Mouse (Mus musculus): ENCODE measurements around the gene Tm6sf2.

Tm6sf2 gene

GRCm38 (mm10) chr8:70072441-70073069, at the start of gene Tm6sf2:
Gene Tm6sf2 (plus strand): TSS chr8:70072924.
- TF ChIP-seq GATA4 (IDR thresholded peaks at IDR 0.05; ENCODE audit: insufficient replicate concordance, low read length) = peak; percentile 38; the same call in 1 of the 2 replicates

- TF ChIP-seq GATA4 (IDR thresholded peaks at IDR 0.05; ENCODE audit: insufficient replicate concordance, low read length) = no peak
Measured at GRCm38 (mm10) chr8:70023596-70023995, 49.1 kb upstream of the Tm6sf2 start.

- no peak for TF ChIP-seq GATA4 (IDR thresholded peaks at IDR 0.05; ENCODE audit: insufficient replicate concordance, low read length)
Measured at GRCm38 (mm10) chr8:70026151-70026550, 46.6 kb upstream of the Tm6sf2 start.

GRCm38 (mm10) chr8:70030255-70030654, 42.5 kb upstream of the Tm6sf2 start:
- TF ChIP-seq GATA4 (IDR thresholded peaks at IDR 0.05; ENCODE audit: insufficient replicate concordance, low read length) = no peak

- TF ChIP-seq GATA4 (IDR thresholded peaks at IDR 0.05; ENCODE audit: insufficient replicate concordance, low read length) = no peak
Measured at GRCm38 (mm10) chr8:70037994-70038393, 34.7 kb upstream of the Tm6sf2 start.

GRCm38 (mm10) chr8:70041885-70042546, 30.7 kb upstream of the Tm6sf2 start:
- no peak for TF ChIP-seq GATA4 (IDR thresholded peaks at IDR 0.05; ENCODE audit: insufficient replicate concordance, low read length)

GRCm38 (mm10) chr8:70042583-70043455, 29.9 kb upstream of the Tm6sf2 start, which contains the start of the genes Mau2 and Sugp1:
Gene Mau2 (minus strand): TSS chr8:70042734.
Gene Sugp1 (plus strand): TSS chr8:70042813.
- no peak for TF ChIP-seq GATA4 (IDR thresholded peaks at IDR 0.05; ENCODE audit: insufficient replicate concordance, low read length)

- no peak for TF ChIP-seq GATA4 (IDR thresholded peaks at IDR 0.05; ENCODE audit: insufficient replicate concordance, low read length)
Measured at GRCm38 (mm10) chr8:70043996-70044395, 28.7 kb upstream of the Tm6sf2 start.

GRCm38 (mm10) chr8:70049662-70050061, 23.1 kb upstream of the Tm6sf2 start:
- TF ChIP-seq GATA4 (IDR thresholded peaks at IDR 0.05; ENCODE audit: insufficient replicate concordance, low read length) = no peak

- TF ChIP-seq GATA4 (IDR thresholded peaks at IDR 0.05; ENCODE audit: insufficient replicate concordance, low read length) = no peak
Measured at GRCm38 (mm10) chr8:70057721-70058120, 15.0 kb upstream of the Tm6sf2 start.

GRCm38 (mm10) chr8:70071836-70072440, 786 bp upstream of the Tm6sf2 start:
- TF ChIP-seq GATA4 (IDR thresholded peaks at IDR 0.05; ENCODE audit: insufficient replicate concordance, low read length) = no peak

- no peak for TF ChIP-seq GATA4 (IDR thresholded peaks at IDR 0.05; ENCODE audit: insufficient replicate concordance, low read length)
Measured at GRCm38 (mm10) chr8:70073120-70073519, 396 bp downstream of the Tm6sf2 start.

GRCm38 (mm10) chr8:70073682-70074081, 958 bp downstream of the Tm6sf2 start:
- TF ChIP-seq GATA4 (IDR thresholded peaks at IDR 0.05; ENCODE audit: insufficient replicate concordance, low read length) = no peak

GRCm38 (mm10) chr8:70081976-70082375, 9.3 kb downstream of the Tm6sf2 start:
- no peak for TF ChIP-seq GATA4 (IDR thresholded peaks at IDR 0.05; ENCODE audit: insufficient replicate concordance, low read length)

GRCm38 (mm10) chr8:70083285-70083684, 10.6 kb downstream of the Tm6sf2 start, which contains the start of gene Hapln4:
Gene Hapln4 (plus strand): TSS chr8:70083457.
- no peak for TF ChIP-seq GATA4 (IDR thresholded peaks at IDR 0.05; ENCODE audit: insufficient replicate concordance, low read length)
